In the genomic region with DNA sequence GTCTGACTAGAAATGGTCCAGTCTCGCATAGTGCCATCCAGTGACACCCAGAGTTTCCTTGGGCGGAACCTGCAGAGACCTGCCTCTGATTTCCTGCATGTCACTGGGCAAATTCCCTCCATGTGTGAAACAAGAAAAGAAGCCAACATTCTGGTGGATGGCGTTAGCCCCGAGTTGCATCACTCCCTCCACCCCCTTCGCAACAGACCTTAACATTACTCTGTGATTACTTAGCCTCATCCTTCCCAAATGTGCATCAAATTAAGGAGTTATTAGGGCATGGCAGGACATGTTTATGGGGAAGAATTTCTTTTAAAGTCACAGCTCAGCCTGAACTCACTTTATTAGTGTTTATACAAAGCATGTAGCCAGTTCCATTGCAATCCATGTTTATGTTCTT, we compare ENCODE assay signal across 25 mouse cellular contexts. TPM values are rescaled to one million over a fixed set of nuclear protein-coding genes. Genes with fewer than 3 reads are reported as not detected.
DNase-seq lines count a peak whose midpoint lies in the region; ATAC-seq lines count a peak whose summit lies in the region.
"Had no signal": no experiment of that assay in that cellular context is flagged by ENCODE, and none has a peak within 500 bp of the region (broad histone marks: within the 10 kb centered on the region; RNA-seq: fewer than 3 reads in every experiment).

No protein-coding gene starts in this region.

- no peaks in the 10 kb centered on the region for H3K9me3 ChIP-seq in embryonic facial prominence, embryonic 15.5 days (replicated peaks)
- H3K9me3 ChIP-seq: heart, embryonic 13.5 days had no signal

- 35% methylated on average over 5 of the region's 5 CpGs for WGBS in embryonic facial prominence, embryonic 15.5 days

- H3K27me3 ChIP-seq in embryonic facial prominence, embryonic 15.5 days = no peaks in the 10 kb centered on the region
- H3K27me3 ChIP-seq: heart, embryonic 13.5 days; Patski had no signal

- no peak overlapping the region for H3K4me3 ChIP-seq in embryonic facial prominence, embryonic 15.5 days (replicated peaks)
- H3K4me3 ChIP-seq: heart, embryonic 13.5 days had no signal

- peaks cover 53% of the 10 kb centered on the region for H3K4me1 ChIP-seq in embryonic facial prominence, embryonic 15.5 days

- H3K4me2 ChIP-seq in embryonic facial prominence, embryonic 15.5 days (replicated peaks) = no peak overlapping the region
- H3K4me2 ChIP-seq: heart, embryonic 13.5 days had no signal

- H3K36me3 ChIP-seq in embryonic facial prominence, embryonic 15.5 days = no peaks in the 10 kb centered on the region
- H3K36me3 ChIP-seq: G1E; heart, embryonic 13.5 days had no signal

- no peak overlapping the region for H3K9ac ChIP-seq in embryonic facial prominence, embryonic 15.5 days
- H3K9ac ChIP-seq: heart, embryonic 13.5 days had no signal

- DNase-seq in 3T3-L1 (ENCODE audit: low read depth, low spot score) (peak; percentile 61), MN1 (ENCODE audit: low spot score) (peak; percentile 52)
- peak; percentile 60 for DNase-seq in gonadal fat pad, adult 2 months (ENCODE audit: low read depth)
- no peak for DNase-seq in layer of hippocampus, postnatal 25 days (ENCODE audit: extremely low spot score in 1 of 2, low spot score in 1 of 2)
- DNase-seq in right cerebral cortex, adult 2 months (ENCODE audit: low spot score in 2 of 2) = no peak
- DNase-seq in adrenal gland, adult (ENCODE audit: inconsistent age in 2 of 2, low spot score in 1 of 2) = no peak
- DNase-seq: adrenal gland, adult 8-10 months; adrenal gland, postnatal 36 days; B cell, adult 2 months; cerebellum, adult 2 months; cerebellum, postnatal 10 days; gastrocnemius, postnatal 14 days; heart, postnatal 36 days; kidney, adult 8-10 months had no signal

- no peak for ATAC-seq in embryonic facial prominence, embryonic 15.5 days (ENCODE audit: insufficient number of reproducible peaks, low FRiP score, low TSS enrichment, low read depth)
- ATAC-seq: activated CD4-positive, CD25-positive, alpha-beta regulatory T cell, adult 4 months; CD4-positive, CD25-positive, alpha-beta regulatory T cell, adult 4 months; forebrain, embryonic 14.5 days; hindbrain, embryonic 16.5 days; inflammation-experienced regulatory T-cells, adult 6 months; intestine, postnatal 0 days; Patski had no signal

- H3K27ac ChIP-seq in embryonic facial prominence, embryonic 15.5 days (replicated peaks) = peak overlapping the region; percentile 76
- H3K27ac ChIP-seq: heart, embryonic 13.5 days had no signal

RNA-seq across cellular contexts. Expression of a gene that starts 35.7 kb away (rescaled TPM):
- polyA plus RNA-seq in embryonic facial prominence, embryonic 15.5 days (2015; fragmentation: Nextera tagmentation; extraction: Ambion mirVana) = 27.6 and 30.1 TPM in 2 replicates
- 57.3 and 75.2 TPM in 2 replicates for polyA plus RNA-seq in gonadal fat pad, adult 2 months (2012; rRNA removed)
- total RNA-seq in layer of hippocampus, postnatal 25 days (2021) = 100 to 1,000 TPM in 1 of 2 experiments, 10 to 100 TPM in 1; 86.6 to 115 TPM
- total RNA-seq: granulocyte monocyte progenitor cell, adult 5-6 weeks had no signal
- polyA plus RNA-seq: activated CD4-positive, CD25-positive, alpha-beta regulatory T cell, adult 4 months; CD4-positive, CD25-positive, alpha-beta regulatory T cell, adult 4 months; G1E; inflammation-experienced regulatory T-cells, adult 6 months had no signal

Comparison
In these comparisons a context has a peak if more than half of its experiments do, and no peak if none do; other contexts are left out.
1. DNase-seq: peak in 3T3-L1 (single experiment), MN1 (single experiment) and gonadal fat pad, adult 2 months (single experiment); none in layer of hippocampus, postnatal 25 days (0 of 2), right cerebral cortex, adult 2 months (0 of 2) and adrenal gland, adult (0 of 2).